Mouse (Mus musculus) hindbrain, embryonic 16.5 days (tissue): ENCODE measurements at regions not wholly inside any gene's neighbourhood (a gene's known extent, or its start where the extent isn't known, plus 50 kb on each side); places are given as distances from the start of the nearest gene placed in this dataset.
A peak's percentile ranks its signal among the peaks of the same experiment; 100 is the strongest.

Experiments
- ATAC-seq: fragments of 200-750 bp; cut with Nextera tagmentation; 2 replicates; pipeline ENCODE4 v1.8.0; 2017; ENCODE audit warnings: moderate TSS enrichment, moderate library complexity
- H3K27ac ChIP-seq: fragments of 300-500 bp; sonication (generic); 2 replicates; pipeline ENCODE4 v1.5.1; 2014; ENCODE audit warnings: low read depth, mild to moderate bottlenecking, control low read depth, low read length, moderate library complexity
- H3K27me3 ChIP-seq: fragments of 300-500 bp; sonication (generic); replicated peaks from 2 replicates; pipeline ENCODE4 v1.6.1; 2014; ENCODE audit warnings: low read length; ENCODE audit not compliant: control insufficient read depth, insufficient read depth
- H3K36me3 ChIP-seq: fragments of 300-500 bp; sonication (generic); 2 replicates; pipeline ENCODE4 v1.6.1; 2014; ENCODE audit warnings: mild to moderate bottlenecking, low read length, moderate library complexity, mixed read lengths; ENCODE audit not compliant: control insufficient read depth, insufficient read depth
- H3K4me1 ChIP-seq: fragments of 300-500 bp; sonication (generic); 2 replicates; pipeline ENCODE4 v1.6.1; 2014; ENCODE audit warnings: low read depth, low read length; ENCODE audit not compliant: control insufficient read depth, insufficient read depth
- H3K4me2 ChIP-seq: fragments of 300-500 bp; sonication (generic); 2 replicates; pipeline ENCODE4 v1.6.1; 2014; ENCODE audit warnings: mild to moderate bottlenecking, low read length, control low read depth, moderate library complexity
- H3K4me3 ChIP-seq: fragments of 300-500 bp; sonication (generic); 2 replicates; pipeline ENCODE4 v1.5.1; 2014; ENCODE audit warnings: mild to moderate bottlenecking, low read length, control low read depth, moderate library complexity
- H3K9ac ChIP-seq: fragments of 300-500 bp; sonication (generic); 2 replicates; pipeline ENCODE4 v1.6.1; 2014; ENCODE audit warnings: low read depth, mild to moderate bottlenecking, control low read depth, low read length, moderate library complexity
- H3K9me3 ChIP-seq: fragments of 300-500 bp; sonication (generic); 2 replicates; pipeline ENCODE4 v1.6.1; 2014; ENCODE audit warnings: mild to moderate bottlenecking, low read length, moderate library complexity; ENCODE audit not compliant: control insufficient read depth
- WGBS: fragments of 180-500 bp; shearing (Covaris S2); extraction: QIAGEN DNeasy Blood & Tissue Kit; methylation state at CpG from one replicate; pipeline ENCODE4 v1.1.7; 2014; 5-methylcytosine and 5-hydroxymethylcytosine counted together

DNA sequence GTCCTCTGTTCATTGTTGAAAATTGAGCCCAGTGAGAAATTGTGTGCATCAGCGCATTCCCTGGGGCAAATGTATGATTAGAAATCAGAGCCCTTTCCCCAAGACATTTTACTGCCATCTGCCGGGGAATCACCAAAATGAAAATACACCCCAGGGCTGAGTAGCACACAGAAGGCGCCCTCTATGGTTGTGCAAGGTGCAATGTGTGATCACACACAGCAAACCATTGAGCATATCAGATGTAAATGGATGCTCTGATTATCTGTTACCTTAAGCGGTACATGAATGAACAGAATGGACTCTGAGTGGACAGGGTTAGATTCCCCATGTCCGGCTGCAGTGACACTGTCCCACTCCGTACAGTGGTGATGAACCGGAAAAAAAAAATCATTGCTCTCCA is 172.4 kb downstream of the Bmp2 start:
- ATAC-seq, result peak; percentile 58; the same call in 1 of the 2 replicates
- WGBS, result 71% methylated on average over 7 of the region's 7 CpGs
- no peak overlapping the region for H3K9ac ChIP-seq
- no peaks in the 10 kb centered on the region for H3K36me3 ChIP-seq
- H3K4me2 ChIP-seq, result no peak overlapping the region
- H3K27ac ChIP-seq, result no peak overlapping the region
- no peaks in the 10 kb centered on the region for H3K27me3 ChIP-seq
- H3K4me1 ChIP-seq, result no peaks in the 10 kb centered on the region
- H3K9me3 ChIP-seq, result no peaks in the 10 kb centered on the region
- H3K4me3 ChIP-seq, result no peak overlapping the region

DNA sequence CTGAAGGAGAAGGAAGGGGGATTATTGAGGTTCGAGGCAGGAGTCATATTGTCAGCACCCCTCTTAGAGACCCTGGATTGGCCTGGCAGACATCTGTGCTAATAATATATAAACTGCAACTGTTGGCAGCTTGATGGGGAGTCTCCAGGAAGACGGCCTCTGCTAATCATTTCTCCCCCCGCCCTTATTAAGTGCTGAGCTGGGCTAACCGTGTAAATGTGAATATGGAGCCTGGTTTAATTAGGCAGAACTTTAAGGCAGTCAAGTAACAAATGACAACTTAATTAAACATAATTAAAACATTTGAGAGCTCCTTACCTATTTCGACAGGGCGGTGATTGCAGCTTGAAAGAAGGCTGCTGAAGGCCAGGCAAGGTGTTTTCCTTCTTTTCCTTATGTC is 172.8 kb downstream of the Bmp2 start:
- H3K4me3 ChIP-seq, result no peak overlapping the region
- H3K4me1 ChIP-seq, result no peaks in the 10 kb centered on the region
- 53% methylated on average over 6 of the region's 6 CpGs for WGBS
- H3K27ac ChIP-seq, result no peak overlapping the region
- peak; percentile 54; the same call in 1 of the 2 replicates for ATAC-seq
- no peaks in the 10 kb centered on the region for H3K36me3 ChIP-seq
- H3K9me3 ChIP-seq, result no peaks in the 10 kb centered on the region
- H3K9ac ChIP-seq, result no peak overlapping the region
- H3K4me2 ChIP-seq, result no peak overlapping the region
- H3K27me3 ChIP-seq, result no peaks in the 10 kb centered on the region

DNA sequence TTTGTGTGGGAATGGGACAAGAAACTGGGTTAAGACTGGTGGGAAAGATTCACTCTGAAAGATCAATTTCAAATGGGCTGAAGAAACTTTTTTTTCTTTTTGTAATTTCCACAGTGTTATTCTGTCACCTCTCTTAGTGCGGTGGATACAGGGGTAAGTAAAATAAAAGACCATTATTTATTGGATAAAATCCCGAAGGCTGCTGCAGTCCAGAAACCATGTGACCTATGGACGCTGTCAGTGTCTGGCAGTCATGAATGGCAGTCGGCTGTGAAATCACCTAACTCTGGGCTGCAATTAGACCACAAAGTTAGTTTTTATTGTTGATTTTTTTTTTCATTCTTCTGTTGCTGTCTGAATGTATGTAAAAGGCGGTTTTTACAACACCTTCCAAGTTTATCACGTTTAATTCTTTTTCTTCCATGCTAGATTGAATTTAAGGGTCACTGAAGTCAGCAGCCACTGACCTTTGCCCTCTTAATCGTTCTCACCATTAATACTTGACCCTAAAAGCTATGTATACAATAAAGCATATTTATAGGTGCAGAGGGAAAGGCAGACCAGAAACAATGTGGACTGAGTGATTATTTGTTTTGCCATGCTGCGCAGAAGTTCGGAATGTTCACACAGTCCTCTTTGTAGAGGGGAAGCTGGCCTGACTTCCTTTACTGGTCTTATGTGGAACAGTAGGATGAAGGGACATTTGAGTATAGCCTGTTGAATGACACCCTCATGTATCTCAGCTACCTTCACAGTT is 182.7 kb downstream of the Bmp2 start:
- Histone ChIP-seq H3K4me2 (no peak overlapping the region), H3K9me3 (no peaks in the 10 kb centered on the region), H3K4me3 (no peak overlapping the region), H3K36me3 (no peaks in the 10 kb centered on the region), H3K27ac (no peak overlapping the region), H3K9ac (no peak overlapping the region), H3K4me1 (no peaks in the 10 kb centered on the region), H3K27me3 (no peaks in the 10 kb centered on the region)
- no peak for ATAC-seq
- 47% methylated on average over 9 of the region's 9 CpGs for WGBS

GRCm38 (mm10) chr2:133738839-133739430 is 187.0 kb downstream of the Bmp2 start:
- ATAC-seq, result no peak

GRCm38 (mm10) chr2:133748493-133748892 is 196.5 kb downstream of the Bmp2 start:
- H3K36me3 ChIP-seq, result no peaks in the 10 kb centered on the region
- no peak overlapping the region for H3K4me3 ChIP-seq
- H3K4me1 ChIP-seq, result no peaks in the 10 kb centered on the region
- H3K9ac ChIP-seq, result no peak overlapping the region
- 65% methylated on average over 4 of the region's 4 CpGs for WGBS
- no peaks in the 10 kb centered on the region for H3K9me3 ChIP-seq
- no peak overlapping the region for H3K4me2 ChIP-seq
- ATAC-seq, result no peak
- no peak overlapping the region for H3K27ac ChIP-seq
- no peaks in the 10 kb centered on the region for H3K27me3 ChIP-seq

More at GRCm38 (mm10) chr2:133738839-133739430, 187.0 kb downstream of the Bmp2 start:
- no peak overlapping the region for H3K9ac ChIP-seq
- 82% methylated on average over 10 of the region's 10 CpGs for WGBS
- H3K36me3 ChIP-seq, result no peaks in the 10 kb centered on the region
- H3K4me2 ChIP-seq, result no peak overlapping the region
- H3K9me3 ChIP-seq, result no peaks in the 10 kb centered on the region
- no peaks in the 10 kb centered on the region for H3K27me3 ChIP-seq
- H3K4me3 ChIP-seq, result no peak overlapping the region
- H3K27ac ChIP-seq, result no peak overlapping the region
- no peaks in the 10 kb centered on the region for H3K4me1 ChIP-seq

DNA sequence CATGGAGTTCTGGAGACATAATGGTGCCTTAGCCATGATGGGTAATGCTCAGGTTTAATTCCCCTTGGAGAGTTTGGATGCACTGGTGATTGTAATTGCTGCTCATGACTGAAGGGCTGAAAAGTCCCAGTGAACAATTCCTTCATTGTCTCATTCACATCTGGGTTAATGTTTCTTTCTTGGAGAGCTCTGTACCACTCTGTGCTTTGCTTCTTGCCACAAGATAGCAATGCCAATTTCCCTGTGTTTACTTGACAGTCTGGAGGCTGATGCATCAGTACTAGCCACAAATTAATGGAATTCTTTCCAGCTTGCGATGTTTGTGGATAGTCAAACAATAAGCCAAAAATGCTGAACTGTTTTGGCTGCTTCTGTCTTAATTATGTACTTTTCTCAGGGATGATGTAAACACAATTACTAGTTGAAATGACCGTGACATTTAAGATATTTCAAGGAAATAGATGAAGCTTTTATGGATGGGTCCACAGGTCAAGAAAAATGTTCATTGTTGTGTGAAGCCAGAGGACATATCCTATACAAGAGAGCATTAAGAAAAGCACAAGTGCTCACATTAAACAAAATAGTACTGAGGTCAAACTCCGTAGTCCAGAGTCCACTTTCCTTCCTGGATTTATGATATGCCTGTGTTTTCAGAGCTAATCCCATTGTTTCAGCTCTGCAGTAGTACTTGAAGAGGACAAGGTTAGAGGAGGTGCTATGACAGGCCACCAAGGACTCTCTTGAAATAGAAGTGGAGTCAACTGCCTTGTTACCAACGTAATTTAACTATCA is 198.1 kb downstream of the Bmp2 start:
- H3K27me3 ChIP-seq, result no peaks in the 10 kb centered on the region
- no peak overlapping the region for H3K4me3 ChIP-seq
- no peak overlapping the region for H3K9ac ChIP-seq
- no peak for ATAC-seq
- no peaks in the 10 kb centered on the region for H3K9me3 ChIP-seq
- H3K27ac ChIP-seq, result no peak overlapping the region
- no peak overlapping the region for H3K4me2 ChIP-seq
- no peaks in the 10 kb centered on the region for H3K4me1 ChIP-seq
- WGBS, result 84% methylated on average over 4 of the region's 4 CpGs
- no peaks in the 10 kb centered on the region for H3K36me3 ChIP-seq

GRCm38 (mm10) chr2:133754088-133754487 is 202.1 kb downstream of the Bmp2 start:
- WGBS, result 81% methylated on average over 3 of the region's 3 CpGs
- Histone ChIP-seq H3K27me3 (no peaks in the 10 kb centered on the region), H3K4me3 (no peak overlapping the region), H3K36me3 (no peaks in the 10 kb centered on the region), H3K4me1 (no peaks in the 10 kb centered on the region), H3K9me3 (no peaks in the 10 kb centered on the region), H3K27ac (no peak overlapping the region), H3K4me2 (no peak overlapping the region), H3K9ac (no peak overlapping the region)
- ATAC-seq, result no peak

- H3K36me3 ChIP-seq, result no peaks in the 10 kb centered on the region
- 75% methylated on average over 7 of the region's 7 CpGs for WGBS
- no peak for ATAC-seq
- H3K27ac ChIP-seq, result no peak overlapping the region
- no peak overlapping the region for H3K9ac ChIP-seq
- no peak overlapping the region for H3K4me3 ChIP-seq
- no peaks in the 10 kb centered on the region for H3K27me3 ChIP-seq
- H3K4me1 ChIP-seq, result no peaks in the 10 kb centered on the region
- no peak overlapping the region for H3K4me2 ChIP-seq
- H3K9me3 ChIP-seq, result no peaks in the 10 kb centered on the region
Observed at GRCm38 (mm10) chr2:133761496-133761895, 209.5 kb downstream of the Bmp2 start.

- H3K36me3 ChIP-seq, result no peaks in the 10 kb centered on the region
- no peaks in the 10 kb centered on the region for H3K27me3 ChIP-seq
- H3K4me1 ChIP-seq, result no peaks in the 10 kb centered on the region
- no peak overlapping the region for H3K4me3 ChIP-seq
- H3K4me2 ChIP-seq, result no peak overlapping the region
- no peaks in the 10 kb centered on the region for H3K9me3 ChIP-seq
- H3K27ac ChIP-seq, result no peak overlapping the region
- no peak for ATAC-seq
- no peak overlapping the region for H3K9ac ChIP-seq
- 81% methylated on average over 1 of the region's 1 CpGs for WGBS
Observed at GRCm38 (mm10) chr2:133768546-133768945, 216.6 kb downstream of the Bmp2 start.
